Mouse (Mus musculus): ENCODE measurements around the gene Creb3l4. TPM values are rescaled to one million over a fixed set of nuclear protein-coding genes. Genes with fewer than 3 reads are reported as not detected.

The Creb3l4 gene
- total and polyA plus RNA-seq, 3 experiments = 0.07 to 0.08 TPM; not detected in 1

- no peak for TF ChIP-seq MAFK (IDR thresholded peaks at IDR 0.05; ENCODE audit: borderline replicate concordance, low read depth, low read length)
- TF ChIP-seq NRF1 (IDR thresholded peaks at IDR 0.05; ENCODE audit: insufficient read depth, low read depth, low read length, poor library complexity, severe bottlenecking) = peak; percentile 58
- peak; percentile 98 for TF ChIP-seq ELF1 (IDR thresholded peaks at IDR 0.05; ENCODE audit: low read depth, low read length)
- TF ChIP-seq USF2 (IDR thresholded peaks at IDR 0.05; ENCODE audit: borderline replicate concordance in 1 of 2, insufficient read depth in 1 of 2, low read depth in 1 of 2, low read length in 2 of 2) = no peak
- TF ChIP-seq NELFE (IDR thresholded peaks at IDR 0.05; ENCODE audit: low read depth, low read length) = peak; percentile 100
- no peak for TF ChIP-seq GABPA (IDR thresholded peaks at IDR 0.05; ENCODE audit: low read depth, low read length)
- no peak for TF ChIP-seq CTCF (IDR thresholded peaks at IDR 0.05 in 2 of 3, conservative IDR thresholded peaks at IDR 0.05 in 1 of 3; ENCODE audit: control insufficient read depth in 1 of 3, insufficient read depth in 1 of 3, low read depth in 2 of 3, low read length in 3 of 3, poor library complexity in 1 of 3, severe bottlenecking in 1 of 3)
- TF ChIP-seq BHLHE40 (IDR thresholded peaks at IDR 0.05; ENCODE audit: borderline replicate concordance, low read depth, low read length) = no peak
- no peak for TF ChIP-seq MAZ (IDR thresholded peaks at IDR 0.05; ENCODE audit: low read depth, low read length)
- TF ChIP-seq MAX (IDR thresholded peaks at IDR 0.05; ENCODE audit: low read length) = peak; percentile 17; the same call in 1 of the 2 replicates
- peak in 1 of 2 experiments; percentile 52; a peak in 1 of 4 replicates for TF ChIP-seq EP300 (IDR thresholded peaks at IDR 0.05; ENCODE audit: low read depth in 1 of 2, low read length in 2 of 2)
- peak; percentile 99 to 100 for TF ChIP-seq POLR2A (IDR thresholded peaks at IDR 0.05; ENCODE audit: control insufficient read depth in 1 of 2, insufficient read depth in 1 of 2, low read depth in 1 of 2, low read length in 2 of 2, poor library complexity in 1 of 2)
- peak; percentile 93 for TF ChIP-seq MYC (IDR thresholded peaks at IDR 0.05; ENCODE audit: low read depth, low read length)
- no peak for TF ChIP-seq JUND (IDR thresholded peaks at IDR 0.05; ENCODE audit: low read depth, low read length)
- peak; percentile 56; the same call in 1 of the 2 replicates for TF ChIP-seq ETS1 (IDR thresholded peaks at IDR 0.05; ENCODE audit: low read depth, low read length)
- no peak for TF ChIP-seq ZC3H11A (IDR thresholded peaks at IDR 0.05; ENCODE audit: low read depth, low read length)
- TF ChIP-seq MEF2A (IDR thresholded peaks at IDR 0.05; ENCODE audit: extremely low read depth, insufficient replicate concordance, low read depth, low read length, poor library complexity, severe bottlenecking) = no peak
Measured at GRCm38 (mm10) chr3:90213377-90213866, 29.9 kb downstream of the Creb3l4 start, which contains the start of the genes Rps27 and Rab13 (continued).

DNA sequence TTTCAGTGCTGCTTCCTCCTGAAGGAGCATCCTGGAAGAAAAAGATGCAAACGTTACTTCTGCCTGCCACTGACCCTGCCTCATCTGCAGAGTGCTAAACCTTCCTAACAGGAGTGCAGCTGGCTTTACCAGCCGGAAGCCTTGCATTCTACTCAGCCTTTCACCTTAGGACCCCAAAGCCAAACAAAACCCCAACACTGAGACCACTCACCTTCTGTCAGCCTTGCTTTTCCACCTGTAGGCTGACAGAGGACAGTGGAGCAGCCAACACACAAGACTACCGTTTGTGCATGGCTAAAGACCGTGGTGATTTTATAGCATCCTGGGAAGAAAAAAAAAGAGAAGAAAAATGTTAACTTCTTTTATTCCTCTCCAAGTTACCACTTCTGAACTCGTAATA lies 30.6 kb downstream of the Creb3l4 start:
- peaks cover 20% of the 10 kb centered on the region for H3K79me2 ChIP-seq (ENCODE audit: control insufficient read depth, insufficient read depth, low read length, poor library complexity)
- peak overlapping the region; percentile 98 for H3K9ac ChIP-seq (ENCODE audit: control insufficient read depth, low read depth, low read length, poor library complexity, severe bottlenecking)
- peak overlapping the region; percentile 59 to 94 for H3K4me3 ChIP-seq (ENCODE audit: control insufficient read depth in 1 of 2, insufficient read depth in 1 of 2, low read depth in 2 of 2, low read length in 2 of 2)
- H3K4me1 ChIP-seq (ENCODE audit: control insufficient read depth in 1 of 2, insufficient read depth in 2 of 2, low read length in 2 of 2) = peaks cover 7 to 16% of the 10 kb centered on the region in 2 experiments; a peak in 3 of 4 replicates
- H3K9me3 ChIP-seq (replicated peaks; ENCODE audit: insufficient read depth, low read length) = no peaks in the 10 kb centered on the region
- TF ChIP-seq MYC (IDR thresholded peaks at IDR 0.05; ENCODE audit: low read depth, low read length) (0 out of 2 replicates have a peak, but pooled peaks have one; percentile 30), MAZ (IDR thresholded peaks at IDR 0.05; ENCODE audit: low read depth, low read length) (0 out of 2 replicates have a peak, but pooled peaks have one; percentile 22), TAL1 (IDR thresholded peaks at IDR 0.05; ENCODE audit: low read length) (no peak), CHD1 (IDR thresholded peaks at IDR 0.05; ENCODE audit: low read depth, low read length) (peak; percentile 92; the same call in 1 of the 2 replicates)
- peak overlapping the region; percentile 97 for H3K27ac ChIP-seq (ENCODE audit: control insufficient read depth, low read depth, low read length)
- DNase-seq (ENCODE audit: low read depth, low spot score) = no peak
- no peaks in the 10 kb centered on the region for H3K27me3 ChIP-seq (ENCODE audit: control insufficient read depth in 1 of 2, insufficient read depth in 2 of 2, low read length in 2 of 2)
- peaks cover 18 to 29% of the 10 kb centered on the region in 2 experiments for H3K36me3 ChIP-seq (ENCODE audit: control insufficient read depth in 1 of 2, insufficient read depth in 2 of 2, low read length in 2 of 2)
